In the genomic region with DNA sequence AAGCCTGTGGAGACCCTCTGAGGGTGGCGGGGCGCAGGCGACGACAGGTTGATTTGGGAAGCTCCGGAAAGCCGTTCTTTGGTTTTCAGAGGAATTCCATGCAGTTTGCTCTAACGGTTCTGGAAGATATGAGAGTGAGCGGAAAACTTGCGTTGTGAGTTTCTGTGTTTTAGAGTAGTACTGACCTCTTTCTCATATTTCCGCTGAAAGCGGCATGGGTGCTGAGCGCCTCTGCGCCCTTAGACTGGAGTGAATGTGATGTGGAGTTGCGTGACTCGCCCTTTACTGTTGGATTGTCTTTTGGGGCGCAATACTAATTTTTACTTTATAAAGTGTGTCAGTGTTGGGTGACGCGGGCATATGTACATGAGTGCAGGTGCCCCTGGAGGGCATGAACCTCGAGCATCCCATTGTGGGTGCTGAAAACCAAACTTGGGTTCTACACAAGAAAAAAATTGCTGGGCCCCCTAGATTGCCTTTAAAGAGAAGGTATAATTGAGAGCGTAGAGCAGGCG, we compare ENCODE assay signal across 8 mouse cellular contexts. TPM values are rescaled to one million over a fixed set of nuclear protein-coding genes. Genes with fewer than 3 reads are reported as not detected.
DNase-seq lines count a peak whose midpoint lies in the region; ATAC-seq and TF ChIP-seq lines count a peak whose summit lies in the region.

No protein-coding gene starts in this region.

- H3K27ac ChIP-seq in gastrocnemius, adult 2 months, result peak overlapping the region; percentile 98
- peak overlapping the region; percentile 96 for H3K27ac ChIP-seq in forebrain, embryonic 10.5 days
- no peak overlapping the region for H3K27ac ChIP-seq in limb, embryonic 14.5 days (replicated peaks; ENCODE audit: low read depth, low read length)
- H3K27ac ChIP-seq in spleen, adult 2 months (ENCODE audit: insufficient read depth, low read length), result peak overlapping the region; percentile 96

- peaks cover 47% of the 10 kb centered on the region for H3K36me3 ChIP-seq in forebrain, embryonic 10.5 days (replicated peaks)
- no peaks in the 10 kb centered on the region; the same call in 1 of the 2 replicates for H3K36me3 ChIP-seq in limb, embryonic 14.5 days (ENCODE audit: control insufficient read depth, insufficient read depth, low read length)
- H3K36me3 ChIP-seq in spleen, adult 2 months (ENCODE audit: control insufficient read depth, insufficient read depth, low read length), result peaks cover 4% of the 10 kb centered on the region; the same call in 1 of the 2 replicates

- no peaks in the 10 kb centered on the region for H3K9me3 ChIP-seq in forebrain, embryonic 10.5 days
- 0 out of 2 replicates have a peak, but pooled peaks cover 3% of the 10 kb centered on the region for H3K9me3 ChIP-seq in limb, embryonic 14.5 days (ENCODE audit: control insufficient read depth, low read length)

- TF ChIP-seq POLR2A in limb, embryonic 14.5 days (IDR thresholded peaks at IDR 0.05; ENCODE audit: borderline replicate concordance, extremely low read depth, insufficient read depth, insufficient read length), result no peak
- no peak for TF ChIP-seq POLR2A in spleen, adult 2 months (IDR thresholded peaks at IDR 0.05; ENCODE audit: low read depth, low read length)

- DNase-seq in gastrocnemius, adult 2 months, result no peak
- DNase-seq in gastrocnemius, postnatal 14 days, result no peak
- peak; percentile 16 to 28 for DNase-seq in CD8-positive naive resting alpha-beta T cell, adult 2 months (ENCODE audit: low read depth in 2 of 2, low spot score in 2 of 2)
- DNase-seq in forebrain, embryonic 10.5 days (ENCODE audit: extremely low spot score, low spot score), result no peak
- no peak for DNase-seq in limb, embryonic 14.5 days (ENCODE audit: low spot score)
- DNase-seq in spleen, adult 2 months (ENCODE audit: low read depth in 1 of 2, low spot score in 2 of 2), result peak in 1 of 2 experiments; percentile 5
- DNase-seq in retina, embryonic 14.5 days (ENCODE audit: low spot score), result no peak
- DNase-seq in right cerebral cortex, adult 18-20 months, result no peak

- peak overlapping the region; percentile 97 for H3K4me3 ChIP-seq in gastrocnemius, adult 2 months
- peak overlapping the region; percentile 99 for H3K4me3 ChIP-seq in forebrain, embryonic 10.5 days
- H3K4me3 ChIP-seq in limb, embryonic 14.5 days (replicated peaks; ENCODE audit: low read length), result peak overlapping the region; percentile 96
- peak overlapping the region; percentile 96 for H3K4me3 ChIP-seq in spleen, adult 2 months (ENCODE audit: extremely low read depth, insufficient read depth, insufficient read length)

- H3K4me2 ChIP-seq in limb, embryonic 14.5 days (replicated peaks; ENCODE audit: low read depth, low read length, severe bottlenecking), result peak overlapping the region; percentile 82

- intact Hi-C loops in gastrocnemius, adult 2 months (cut with DNase I), result no loop called here
- intact Hi-C loops in gastrocnemius, postnatal 14 days (cut with DNase I; ENCODE audit: low total_unique reads), result no loop called here

- TF ChIP-seq CTCF in gastrocnemius, adult 2 months (IDR thresholded peaks at IDR 0.05), result no peak
- no peak for TF ChIP-seq CTCF in spleen, adult 2 months (IDR thresholded peaks at IDR 0.05; ENCODE audit: extremely low read depth, insufficient read depth, insufficient read length, insufficient replicate concordance)

- no peaks in the 10 kb centered on the region for H3K27me3 ChIP-seq in forebrain, embryonic 10.5 days (ENCODE audit: poor library complexity, severe bottlenecking)
- H3K27me3 ChIP-seq in limb, embryonic 14.5 days (ENCODE audit: control insufficient read depth, insufficient read depth, low read length), result no peaks in the 10 kb centered on the region
- H3K27me3 ChIP-seq in spleen, adult 2 months (ENCODE audit: control insufficient read depth, insufficient read depth, low read length), result no peaks in the 10 kb centered on the region

- peaks cover 26% of the 10 kb centered on the region for H3K4me1 ChIP-seq in forebrain, embryonic 10.5 days
- peaks cover 15% of the 10 kb centered on the region for H3K4me1 ChIP-seq in limb, embryonic 14.5 days (ENCODE audit: control insufficient read depth, insufficient read depth, low read length)
- no peaks in the 10 kb centered on the region for H3K4me1 ChIP-seq in spleen, adult 2 months (ENCODE audit: control insufficient read depth, insufficient read depth, insufficient read length)

- H3K9ac ChIP-seq in limb, embryonic 14.5 days (ENCODE audit: low read depth, low read length, severe bottlenecking), result peak overlapping the region; percentile 82

- WGBS in forebrain, embryonic 10.5 days, result 13% methylated on average over 21 of the region's 21 CpGs
- WGBS in limb, embryonic 14.5 days, result 5% methylated on average over 21 of the region's 21 CpGs
- WGBS in spleen, adult 2 months, result 1% methylated on average over 21 of the region's 21 CpGs

- no peak for ATAC-seq in limb, embryonic 14.5 days (ENCODE audit: low FRiP score, low read depth)

RNA-seq across cellular contexts. Expression of a gene that starts 1.8 kb away (rescaled TPM):
- total RNA-seq in gastrocnemius, adult 2 months (2021), result 1 to 10 TPM; 4.8 to 6.7 TPM
- total RNA-seq in gastrocnemius, postnatal 14 days (2021), result 10 to 100 TPM; 15.2 to 17.1 TPM
- polyA plus RNA-seq in forebrain, embryonic 10.5 days (2016; fragmentation: Nextera tagmentation; extraction: Ambion mirVana), result 195 and 211 TPM in 2 replicates
- polyA plus RNA-seq in limb, embryonic 14.5 days (2012; rRNA removed), result 23.7 and 46.1 TPM in 2 replicates
- polyA plus RNA-seq in limb, embryonic 14.5 days (2014; fragmentation: Nextera tagmentation; extraction: Ambion mirVana), result 118 and 130 TPM in 2 replicates
- 10.8 and 15.6 TPM in 2 replicates for polyA plus RNA-seq in spleen, adult 2 months (2012; rRNA removed)

RNA-seq across cellular contexts. Expression of a gene that starts 1.9 kb away (rescaled TPM):
- 1 to 10 TPM; 5.2 to 5.7 TPM for total RNA-seq in gastrocnemius, adult 2 months (2021)
- total RNA-seq in gastrocnemius, postnatal 14 days (2021), result 1 to 10 TPM; 3.4 to 4.8 TPM
- polyA plus RNA-seq in forebrain, embryonic 10.5 days (2016; fragmentation: Nextera tagmentation; extraction: Ambion mirVana), result 17.4 and 19.3 TPM in 2 replicates
- 19.2 and 24.3 TPM in 2 replicates for polyA plus RNA-seq in limb, embryonic 14.5 days (2012; rRNA removed)
- polyA plus RNA-seq in limb, embryonic 14.5 days (2014; fragmentation: Nextera tagmentation; extraction: Ambion mirVana), result 16.4 and 18.9 TPM in 2 replicates
- polyA plus RNA-seq in spleen, adult 2 months (2012; rRNA removed), result 2.6 and 3.1 TPM in 2 replicates

RNA-seq across cellular contexts. Expression of a gene that starts 38.3 kb away (rescaled TPM):
- total RNA-seq in gastrocnemius, adult 2 months (2021), result under 1 TPM; 0.50 to 0.69 TPM
- total RNA-seq in gastrocnemius, postnatal 14 days (2021), result 1 to 10 TPM; 3.8 to 3.9 TPM
- 209 and 217 TPM in 2 replicates for polyA plus RNA-seq in forebrain, embryonic 10.5 days (2016; fragmentation: Nextera tagmentation; extraction: Ambion mirVana)
- polyA plus RNA-seq in limb, embryonic 14.5 days (2012; rRNA removed), result 27.4 and 29.1 TPM in 2 replicates
- 84.6 and 91.9 TPM in 2 replicates for polyA plus RNA-seq in limb, embryonic 14.5 days (2014; fragmentation: Nextera tagmentation; extraction: Ambion mirVana)
- 3.7 and 4.4 TPM in 2 replicates for polyA plus RNA-seq in spleen, adult 2 months (2012; rRNA removed)

Comparison
In these comparisons a context has a peak if more than half of its experiments do, and no peak if none do; other contexts are left out.
1. DNase-seq: peak in CD8-positive naive resting alpha-beta T cell, adult 2 months (2 of 2); none in gastrocnemius, adult 2 months (single experiment), gastrocnemius, postnatal 14 days (single experiment), forebrain, embryonic 10.5 days (single experiment), limb, embryonic 14.5 days (single experiment), retina, embryonic 14.5 days (single experiment) and right cerebral cortex, adult 18-20 months (single experiment).
2. Peak in every context shown above with its lines, with median percentiles within 50 percentile points of each other: H3K4me3 ChIP-seq.